Mouse (Mus musculus) liver, embryonic 16.5 days (tissue): Measurements from ENCODE around the gene Obscn. TPM values are rescaled to one million over a fixed set of nuclear protein-coding genes. Genes with fewer than 3 reads are reported as not detected.

Experiments used
- ATAC-seq: fragments of 200-750 bp; cut with Nextera tagmentation; 2 replicates; pipeline ENCODE4 v1.8.0; 2017; ENCODE audit warnings: low read depth, mild to moderate bottlenecking, moderate number of reproducible peaks, moderate library complexity
- H3K27ac ChIP-seq: fragments of 300-500 bp; sonication (generic); 2 replicates; pipeline ENCODE4 v1.5.1; 2014; ENCODE audit warnings: mild to moderate bottlenecking, low read length
- H3K27me3 ChIP-seq: fragments of 300-500 bp; sonication (generic); 2 replicates; pipeline ENCODE4 v1.6.1; 2014; ENCODE audit warnings: low read depth, low read length, mixed read lengths; ENCODE audit not compliant: control insufficient read depth, insufficient read depth
- H3K36me3 ChIP-seq: fragments of 300-500 bp; sonication (generic); 2 replicates; pipeline ENCODE4 v1.6.1; 2014; ENCODE audit warnings: mild to moderate bottlenecking; ENCODE audit not compliant: control insufficient read depth, insufficient read depth
- H3K4me1 ChIP-seq: fragments of 300-500 bp; sonication (generic); 2 replicates; pipeline ENCODE4 v1.6.1; 2014; ENCODE audit warnings: low read depth, low read length, mixed read lengths; ENCODE audit not compliant: control insufficient read depth
- H3K4me2 ChIP-seq: fragments of 300-500 bp; sonication (generic); 2 replicates; pipeline ENCODE4 v1.6.1; 2014; ENCODE audit warnings: low read depth, low read length, mixed read lengths
- H3K4me3 ChIP-seq: fragments of 300-500 bp; sonication (generic); 2 replicates; pipeline ENCODE4 v1.5.1; 2014; ENCODE audit warnings: low read depth, mild to moderate bottlenecking, low read length
- H3K9ac ChIP-seq: fragments of 300-500 bp; sonication (generic); 2 replicates; pipeline ENCODE4 v1.6.1; 2014; ENCODE audit warnings: low read depth, low read length
- H3K9me3 ChIP-seq: fragments of 300-500 bp; sonication (generic); replicated peaks from 2 replicates; pipeline ENCODE4 v1.6.1; 2016; ENCODE audit warnings: low read length; ENCODE audit not compliant: control insufficient read depth
- WGBS: fragments of 180-500 bp; shearing (Covaris S2); extraction: QIAGEN DNeasy Blood & Tissue Kit; methylation state at CpG from one replicate; pipeline ENCODE4 v1.1.7; 2014; ENCODE audit not compliant: insufficient replicate concordance; 5-methylcytosine and 5-hydroxymethylcytosine counted together
- polyA plus RNA-seq: library from polyadenylated mRNA; unstranded; fragments of >200 nt; fragmentation: Nextera tagmentation; extraction: Ambion mirVana; gene quantifications from 2 replicates; pipeline ENCODE4 v1.2.1, GENCODE M21; 2015

The Obscn gene
- polyA plus RNA-seq, 1 experiment from 2014 or later, result 0.34 TPM

- Histone ChIP-seq H3K27me3 (no peaks in the 10 kb centered on the region), H3K36me3 (peaks cover 7% of the 10 kb centered on the region; the same call in 1 of the 2 replicates), H3K4me3 (no peak overlapping the region), H3K9me3 (no peaks in the 10 kb centered on the region), H3K9ac (peak overlapping the region; percentile 36; the same call in 1 of the 2 replicates), H3K27ac (peak overlapping the region; percentile 98), H3K4me1 (peaks cover 41% of the 10 kb centered on the region), H3K4me2 (peak overlapping the region; percentile 21; the same call in 1 of the 2 replicates)
- ATAC-seq, result no peak
- 33% methylated on average over 2 of the region's 2 CpGs for WGBS
Measured at GRCm38 (mm10) chr11:59165616-59166241, 29.5 kb upstream of the Obscn start.

- ATAC-seq, result peak; percentile 66
- Histone ChIP-seq H3K4me3 (peak overlapping the region; percentile 85), H3K4me2 (peak overlapping the region; percentile 94), H3K4me1 (peaks cover 41% of the 10 kb centered on the region), H3K36me3 (peaks cover 11% of the 10 kb centered on the region; the same call in 1 of the 2 replicates), H3K9ac (peak overlapping the region; percentile 98), H3K27me3 (no peaks in the 10 kb centered on the region), H3K9me3 (no peaks in the 10 kb centered on the region), H3K27ac (peak overlapping the region; percentile 98)
- 31% methylated on average over 9 of the region's 9 CpGs for WGBS
Measured at GRCm38 (mm10) chr11:59164384-59164783, 28.2 kb upstream of the Obscn start.

GRCm38 (mm10) chr11:59163255-59164236 lies 27.3 kb upstream of the Obscn start, which contains the start of gene Iba57:
Iba57 (minus strand) TSS chr11:59163739.
- ATAC-seq, result peak; percentile 91
- H3K4me3 ChIP-seq, result peak within 1 kb of the TSS; percentile 85
- peak within 1 kb of the TSS; percentile 98 for H3K9ac ChIP-seq
- H3K9me3 ChIP-seq, result no peaks in the 10 kb centered on the region
- peak within 1 kb of the TSS; percentile 94 for H3K4me2 ChIP-seq
- H3K27ac ChIP-seq, result peak within 1 kb of the TSS; percentile 98
- under 1% methylated on average over 62 of the region's 68 CpGs for WGBS
- H3K27me3 ChIP-seq, result no peaks in the 10 kb centered on the region
- H3K4me1 ChIP-seq, result peaks cover 41% of the 10 kb centered on the region
- peaks cover 18% of the 10 kb centered on the region for H3K36me3 ChIP-seq

- Histone ChIP-seq H3K4me1 (peaks cover 37% of the 10 kb centered on the region), H3K9me3 (no peaks in the 10 kb centered on the region), H3K4me2 (peak overlapping the region; percentile 94), H3K27me3 (no peaks in the 10 kb centered on the region), H3K4me3 (peak overlapping the region; percentile 85), H3K9ac (peak overlapping the region; percentile 98), H3K27ac (peak overlapping the region; percentile 98), H3K36me3 (peaks cover 27% of the 10 kb centered on the region)
- WGBS, result 37% methylated on average over 9 of the region's 9 CpGs
- ATAC-seq, result no peak
Measured at GRCm38 (mm10) chr11:59162443-59163254, 26.4 kb upstream of the Obscn start.

GRCm38 (mm10) chr11:59161398-59161797 lies 25.2 kb upstream of the Obscn start:
- H3K36me3 ChIP-seq, result peaks cover 37% of the 10 kb centered on the region
- H3K27me3 ChIP-seq, result no peaks in the 10 kb centered on the region
- H3K4me2 ChIP-seq, result peak overlapping the region; percentile 94; the same call in 1 of the 2 replicates
- H3K4me1 ChIP-seq, result peaks cover 33% of the 10 kb centered on the region
- 79% methylated on average over 5 of the region's 5 CpGs for WGBS
- no peak overlapping the region for H3K4me3 ChIP-seq
- no peaks in the 10 kb centered on the region for H3K9me3 ChIP-seq
- no peak for ATAC-seq
- H3K9ac ChIP-seq, result peak overlapping the region; percentile 9; the same call in 1 of the 2 replicates
- 0 out of 2 replicates have a peak overlapping the region, but pooled peaks have one; percentile 4 for H3K27ac ChIP-seq

DNA sequence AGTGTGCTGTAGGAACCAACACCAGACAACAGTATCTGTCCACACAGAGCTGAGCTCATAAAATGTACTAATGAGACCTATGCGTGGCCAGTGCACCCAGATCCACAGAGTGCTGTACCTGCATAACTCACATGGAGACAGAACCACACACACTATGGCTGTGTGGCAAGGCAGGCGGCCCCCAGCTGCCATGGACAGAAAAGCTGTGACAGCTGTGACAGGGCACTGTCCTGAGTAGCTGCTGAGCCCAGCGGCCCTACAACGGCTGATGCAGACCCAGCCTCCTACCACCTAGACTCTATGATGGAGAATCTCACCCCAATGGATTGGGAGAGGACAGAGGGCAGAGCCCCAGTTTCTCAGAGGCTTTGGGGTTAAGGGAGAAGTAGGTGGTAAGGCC lies 23.4 kb upstream of the Obscn start:
- Histone ChIP-seq H3K4me3 (no peak overlapping the region), H3K36me3 (peaks cover 45% of the 10 kb centered on the region), H3K4me2 (no peak overlapping the region), H3K4me1 (peaks cover 16% of the 10 kb centered on the region), H3K9ac (no peak overlapping the region), H3K9me3 (no peaks in the 10 kb centered on the region), H3K27ac (no peak overlapping the region), H3K27me3 (no peaks in the 10 kb centered on the region)
- 86% methylated on average over 4 of the region's 4 CpGs for WGBS
- no peak for ATAC-seq

DNA sequence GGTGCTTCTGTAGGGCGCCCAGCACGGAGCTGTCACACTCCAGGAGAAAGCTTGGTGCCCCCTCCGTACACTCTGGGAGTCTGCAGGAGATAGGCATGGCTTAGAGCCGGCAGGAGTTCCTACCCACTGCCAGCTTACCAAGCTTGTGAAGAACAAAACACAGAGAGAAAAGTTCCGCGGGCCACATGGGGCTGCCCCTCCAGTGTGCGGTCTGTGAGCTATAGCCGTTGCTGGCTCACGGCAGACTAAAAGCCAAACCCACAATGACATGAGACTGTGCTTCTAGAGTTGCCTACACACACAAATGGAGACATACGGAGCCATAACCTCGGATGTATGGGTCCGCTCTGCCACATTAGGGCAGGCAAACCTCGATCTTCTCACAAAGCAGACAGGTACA lies 22.9 kb upstream of the Obscn start:
- ATAC-seq, result no peak
- H3K27me3 ChIP-seq, result no peaks in the 10 kb centered on the region
- no peaks in the 10 kb centered on the region for H3K9me3 ChIP-seq
- H3K4me1 ChIP-seq, result peaks cover 16% of the 10 kb centered on the region
- H3K9ac ChIP-seq, result no peak overlapping the region
- H3K4me3 ChIP-seq, result no peak overlapping the region
- H3K27ac ChIP-seq, result no peak overlapping the region
- H3K36me3 ChIP-seq, result peaks cover 45% of the 10 kb centered on the region
- WGBS, result 88% methylated on average over 13 of the region's 13 CpGs
- H3K4me2 ChIP-seq, result no peak overlapping the region

DNA sequence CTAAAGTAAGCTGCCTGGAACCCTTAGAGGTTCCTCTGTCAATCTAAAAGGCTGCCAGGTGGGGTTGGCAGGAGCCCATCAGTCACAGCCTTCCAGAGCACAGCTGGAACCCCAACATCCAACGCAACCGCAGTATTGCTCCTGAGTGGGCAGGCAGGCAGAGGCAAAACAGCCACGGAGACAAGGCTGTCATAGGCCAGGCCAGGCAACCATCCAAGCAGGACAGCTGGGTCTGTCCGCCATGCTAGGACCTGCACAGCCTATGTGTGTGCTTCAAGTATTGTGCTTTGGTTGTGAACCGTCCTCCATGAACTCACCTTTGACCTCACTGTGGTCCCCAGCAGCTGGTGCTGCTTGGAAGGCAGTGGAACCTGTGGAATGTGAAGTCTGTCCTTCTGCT lies 19.7 kb upstream of the Obscn start:
- peaks cover 40% of the 10 kb centered on the region for H3K36me3 ChIP-seq
- no peak overlapping the region for H3K27ac ChIP-seq
- no peaks in the 10 kb centered on the region; the same call in 1 of the 2 replicates for H3K4me1 ChIP-seq
- no peak for ATAC-seq
- H3K27me3 ChIP-seq, result no peaks in the 10 kb centered on the region
- no peak overlapping the region for H3K9ac ChIP-seq
- no peaks in the 10 kb centered on the region for H3K9me3 ChIP-seq
- no peak overlapping the region for H3K4me2 ChIP-seq
- H3K4me3 ChIP-seq, result no peak overlapping the region
- WGBS, result 97% methylated on average over 5 of the region's 5 CpGs
